Comparison of ENCODE assay signal across 14 mouse cellular contexts in the genomic region with DNA sequence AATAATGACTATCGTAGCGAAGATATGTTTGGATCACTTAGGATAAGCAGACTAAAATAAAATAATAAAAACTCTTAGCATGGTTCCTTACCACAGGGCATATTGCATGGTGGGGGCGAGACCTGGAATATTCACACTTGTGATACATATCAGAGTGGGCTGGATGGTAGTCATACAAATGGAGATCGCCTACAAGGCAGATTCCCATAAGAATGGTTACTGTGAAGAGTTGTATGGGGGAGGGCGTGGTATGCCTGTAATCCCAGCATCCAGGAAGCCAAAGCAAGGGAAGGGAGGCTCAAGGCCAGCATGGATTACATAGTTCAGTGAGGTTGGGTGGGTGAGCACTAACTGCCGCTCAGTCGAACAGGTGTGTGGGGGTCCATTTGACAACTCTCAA. TPM values are rescaled to one million over a fixed set of nuclear protein-coding genes. Genes with fewer than 3 reads are reported as not detected.
A peak's percentile ranks its signal among the peaks of the same experiment; 100 is the strongest.
DNase-seq lines count a peak whose midpoint lies in the region; ATAC-seq lines count a peak whose summit lies in the region.
"Had no signal": no experiment of that assay in that cellular context is flagged by ENCODE, and none has a peak within 500 bp of the region (broad histone marks: within the 10 kb centered on the region; RNA-seq: fewer than 3 reads in every experiment).

No protein-coding gene starts in this region.

- no peak overlapping the region for H3K9ac ChIP-seq in neural tube, embryonic 11.5 days (ENCODE audit: low read length)
- peak overlapping the region; percentile 93 for H3K9ac ChIP-seq in midbrain, embryonic 13.5 days (replicated peaks)
- H3K9ac ChIP-seq: heart, embryonic 13.5 days had no signal

- ATAC-seq in neural tube, embryonic 11.5 days (ENCODE audit: insufficient read depth, low FRiP score, low TSS enrichment) = no peak
- ATAC-seq in midbrain, embryonic 13.5 days = no peak
- ATAC-seq: Patski had no signal

- peaks cover 23% of the 10 kb centered on the region for H3K27me3 ChIP-seq in neural tube, embryonic 11.5 days (ENCODE audit: control insufficient read depth, insufficient read depth, low read length)
- peaks cover 71% of the 10 kb centered on the region for H3K27me3 ChIP-seq in hindbrain, embryonic 10.5 days (ENCODE audit: insufficient read depth, poor library complexity, severe bottlenecking)
- peaks cover 45% of the 10 kb centered on the region for H3K27me3 ChIP-seq in midbrain, embryonic 13.5 days
- H3K27me3 ChIP-seq: Patski had no signal

- peaks cover 2% of the 10 kb centered on the region for H3K36me3 ChIP-seq in neural tube, embryonic 11.5 days (ENCODE audit: control insufficient read depth, insufficient read depth, low read length)
- H3K36me3 ChIP-seq in hindbrain, embryonic 10.5 days = peaks cover 43% of the 10 kb centered on the region
- peaks cover 44% of the 10 kb centered on the region for H3K36me3 ChIP-seq in midbrain, embryonic 13.5 days

- no peak for DNase-seq in neural tube, embryonic 11.5 days (ENCODE audit: low spot score)
- DNase-seq in neural tube, embryonic 10.5 days (ENCODE audit: extremely low spot score, low spot score) = no peak
- DNase-seq in hindbrain, embryonic 10.5 days (ENCODE audit: low spot score) = no peak
- peak; percentile 40 for DNase-seq in telencephalon, adult 2 months (ENCODE audit: low read depth, low spot score)
- no peak for DNase-seq in urinary bladder, postnatal 14 days (ENCODE audit: low spot score)
- DNase-seq in testis, postnatal 10 days (ENCODE audit: low spot score) = no peak
- no peak for DNase-seq in kidney, postnatal 36 days
- DNase-seq: adrenal gland, adult 8-10 months; lung, adult 2 months; thymus, postnatal 4 days had no signal

- H3K4me2 ChIP-seq in neural tube, embryonic 11.5 days (ENCODE audit: low read depth) = peak overlapping the region; percentile 89
- peak overlapping the region; percentile 88 for H3K4me2 ChIP-seq in midbrain, embryonic 13.5 days (replicated peaks)

- H3K9me3 ChIP-seq in neural tube, embryonic 11.5 days (ENCODE audit: control insufficient read depth, low read length) = no peaks in the 10 kb centered on the region
- H3K9me3 ChIP-seq in hindbrain, embryonic 10.5 days = no peaks in the 10 kb centered on the region
- H3K9me3 ChIP-seq in midbrain, embryonic 13.5 days = no peaks in the 10 kb centered on the region
- H3K9me3 ChIP-seq: heart, embryonic 13.5 days had no signal

- no peak overlapping the region for H3K27ac ChIP-seq in neural tube, embryonic 11.5 days (ENCODE audit: low read depth, low read length)
- no peak overlapping the region for H3K27ac ChIP-seq in hindbrain, embryonic 10.5 days
- no peak overlapping the region for H3K27ac ChIP-seq in midbrain, embryonic 13.5 days
- H3K27ac ChIP-seq: heart, embryonic 13.5 days; kidney, postnatal 0 days had no signal

- no peak overlapping the region for H3K4me3 ChIP-seq in neural tube, embryonic 11.5 days (ENCODE audit: low read depth, low read length)
- peak overlapping the region; percentile 88; the same call in 1 of the 2 replicates for H3K4me3 ChIP-seq in hindbrain, embryonic 10.5 days
- peak overlapping the region; percentile 85 for H3K4me3 ChIP-seq in midbrain, embryonic 13.5 days (replicated peaks)

- WGBS in neural tube, embryonic 11.5 days = 82% methylated on average over 7 of the region's 7 CpGs
- WGBS in hindbrain, embryonic 10.5 days = 83% methylated on average over 7 of the region's 7 CpGs
- 87% methylated on average over 7 of the region's 7 CpGs for WGBS in midbrain, embryonic 13.5 days

- H3K4me1 ChIP-seq in neural tube, embryonic 11.5 days (ENCODE audit: control insufficient read depth, insufficient read depth, low read length) = peaks cover 17% of the 10 kb centered on the region
- peaks cover 45% of the 10 kb centered on the region for H3K4me1 ChIP-seq in hindbrain, embryonic 10.5 days (replicated peaks)
- H3K4me1 ChIP-seq in midbrain, embryonic 13.5 days (replicated peaks) = peaks cover 61% of the 10 kb centered on the region

RNA-seq across cellular contexts. Expression of gene Tmem198, which starts 1.4 kb away (rescaled TPM):
- polyA plus RNA-seq in neural tube, embryonic 11.5 days (2014; fragmentation: Nextera tagmentation; extraction: Ambion mirVana) = 12.3 and 13.7 TPM in 2 replicates
- polyA plus RNA-seq in hindbrain, embryonic 10.5 days (2016; fragmentation: Nextera tagmentation; extraction: Ambion mirVana) = 8.6 and 20.4 TPM in 2 replicates
- polyA plus RNA-seq in midbrain, embryonic 13.5 days (2015; fragmentation: Nextera tagmentation; extraction: Ambion mirVana) = 46.1 and 47.3 TPM in 2 replicates

RNA-seq across cellular contexts. Expression of gene Chpf, which starts 1.6 kb away (rescaled TPM):
- 27.1 and 27.2 TPM in 2 replicates for polyA plus RNA-seq in neural tube, embryonic 11.5 days (2014; fragmentation: Nextera tagmentation; extraction: Ambion mirVana)
- 25.1 and 29.8 TPM in 2 replicates for polyA plus RNA-seq in hindbrain, embryonic 10.5 days (2016; fragmentation: Nextera tagmentation; extraction: Ambion mirVana)
- 25.1 and 28.7 TPM in 2 replicates for polyA plus RNA-seq in midbrain, embryonic 13.5 days (2015; fragmentation: Nextera tagmentation; extraction: Ambion mirVana)

RNA-seq across cellular contexts. Expression of gene Obsl1, which starts 25.5 kb away (rescaled TPM):
- polyA plus RNA-seq in neural tube, embryonic 11.5 days (2014; fragmentation: Nextera tagmentation; extraction: Ambion mirVana) = 44.8 and 48.3 TPM in 2 replicates
- 37.9 and 44.2 TPM in 2 replicates for polyA plus RNA-seq in hindbrain, embryonic 10.5 days (2016; fragmentation: Nextera tagmentation; extraction: Ambion mirVana)
- polyA plus RNA-seq in midbrain, embryonic 13.5 days (2015; fragmentation: Nextera tagmentation; extraction: Ambion mirVana) = 18.6 and 25.7 TPM in 2 replicates

RNA-seq across cellular contexts. Expression of gene Inha, which starts 26.1 kb away (rescaled TPM):
- polyA plus RNA-seq in neural tube, embryonic 11.5 days (2014; fragmentation: Nextera tagmentation; extraction: Ambion mirVana) = 2.3 and 2.6 TPM in 2 replicates
- 2.7 TPM in 2 replicates for polyA plus RNA-seq in hindbrain, embryonic 10.5 days (2016; fragmentation: Nextera tagmentation; extraction: Ambion mirVana)
- polyA plus RNA-seq in midbrain, embryonic 13.5 days (2015; fragmentation: Nextera tagmentation; extraction: Ambion mirVana) = 8.5 and 12.5 TPM in 2 replicates

RNA-seq across cellular contexts. Expression of gene Asic4, which starts 30.5 kb away (rescaled TPM):
- 2.3 and 2.9 TPM in 2 replicates for polyA plus RNA-seq in neural tube, embryonic 11.5 days (2014; fragmentation: Nextera tagmentation; extraction: Ambion mirVana)
- 3.8 and 9.3 TPM in 2 replicates for polyA plus RNA-seq in hindbrain, embryonic 10.5 days (2016; fragmentation: Nextera tagmentation; extraction: Ambion mirVana)
- 57.3 and 81.6 TPM in 2 replicates for polyA plus RNA-seq in midbrain, embryonic 13.5 days (2015; fragmentation: Nextera tagmentation; extraction: Ambion mirVana)
- polyA plus RNA-seq: lung, adult 2 months had no signal
